Mouse (Mus musculus): ENCODE measurements around the gene Klhl22. TPM values are rescaled to one million over a fixed set of nuclear protein-coding genes. Genes with fewer than 3 reads are reported as not detected.

Klhl22 gene
- polyA plus RNA-seq (2014; fragmentation: Illumina TruSeq; extraction: RNeasy Lipid Tissue Mini Kit (QIAGEN cat#74804); ENCODE audit: low replicate concordance) = 5.3 TPM

GRCm38 (mm10) chr16:17759344-17759773 is at the start of gene Klhl22:
Gene Klhl22 (plus strand): TSS chr16:17759618.

GRCm38 (mm10) chr16:17732841-17733340 is 26.5 kb upstream of the Klhl22 start, which contains the start of gene Med15:
Gene Med15 (minus strand): TSS chr16:17732891.

DNA sequence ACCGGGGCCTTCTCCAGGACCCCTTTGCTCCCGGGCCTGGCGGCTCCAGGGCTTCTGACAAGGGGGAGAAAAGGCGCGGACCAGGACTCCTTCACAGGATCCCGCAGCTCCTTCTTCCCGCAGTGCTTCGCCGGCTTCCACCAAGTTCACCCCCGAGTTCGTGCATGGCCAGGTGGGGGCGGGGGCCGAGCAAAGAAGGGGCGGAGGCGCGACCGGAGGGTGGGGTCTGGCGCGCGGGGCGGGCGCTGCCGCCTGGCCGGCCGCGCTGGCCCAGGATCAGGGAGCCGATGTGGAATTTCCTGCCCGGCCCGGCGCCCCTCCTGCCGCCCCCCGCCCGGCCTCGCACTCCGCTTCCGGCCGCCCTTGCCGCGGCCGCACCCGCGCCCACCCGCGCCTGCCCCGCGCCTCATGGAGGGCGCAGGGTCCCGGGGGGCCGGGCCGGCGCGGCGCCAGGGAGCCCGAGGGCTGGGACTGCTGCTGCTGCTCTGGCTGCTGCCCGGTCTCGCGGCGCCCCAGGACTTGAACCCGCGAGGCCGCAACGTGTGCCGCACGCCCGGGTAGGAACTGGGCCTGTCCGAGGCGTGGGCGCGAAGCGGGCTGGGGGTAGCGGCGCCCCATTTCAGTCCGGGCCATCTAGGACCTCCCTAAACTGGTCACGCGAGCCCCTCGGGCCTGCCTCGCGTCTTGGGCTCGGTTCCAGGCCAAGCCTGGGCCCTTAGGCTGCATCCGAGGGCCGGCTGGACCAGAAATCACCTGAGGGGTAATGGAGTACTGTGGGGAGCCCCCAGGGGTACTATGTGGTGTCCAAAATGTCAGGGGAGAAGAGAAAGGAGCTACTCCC is 37.8 kb downstream of the Klhl22 start, which contains the start of gene Scarf2:
Scarf2 (plus strand) TSS at position 312 of the 841 bp plus-strand sequence.

DNA sequence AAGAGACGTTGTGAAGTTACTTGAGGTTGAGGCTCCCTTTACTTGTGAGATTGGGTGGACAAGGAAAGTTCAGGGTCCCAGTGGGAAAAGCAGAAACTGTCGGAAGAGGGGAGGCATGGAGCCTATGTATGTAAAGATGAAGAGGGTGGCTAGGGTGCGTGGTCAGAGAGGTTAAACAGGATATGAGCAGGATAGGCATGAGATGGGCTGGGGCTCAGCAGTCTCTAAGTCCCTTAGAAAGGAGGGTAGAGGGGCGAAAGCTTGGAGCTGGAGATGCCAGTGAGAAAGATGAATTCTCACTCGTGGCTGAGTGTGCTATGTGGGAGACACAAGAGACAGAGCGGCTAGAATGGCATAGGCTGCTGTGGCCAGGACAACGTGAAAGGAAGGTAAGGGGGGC is 73.4 kb downstream of the Klhl22 start, which contains the start of gene B830017H08Rik:
B830017H08Rik (plus strand) TSS at position 301 of the 400 bp plus-strand sequence.

GRCm38 (mm10) chr16:17838051-17838450 is 78.6 kb downstream of the Klhl22 start, which contains the start of gene Car15:
Gene Car15 (minus strand): TSS chr16:17838364.

Other genes with a start within 250 kb of the Klhl22 start
- gene Thap7, start 228.5 kb upstream of the Klhl22 start, polyA plus RNA-seq (2014; fragmentation: Illumina TruSeq; extraction: RNeasy Lipid Tissue Mini Kit (QIAGEN cat#74804); ENCODE audit: low replicate concordance) = not detected
- 0.45 TPM for gene Lrrc74b, start 198.4 kb upstream of the Klhl22 start, polyA plus RNA-seq (2014; fragmentation: Illumina TruSeq; extraction: RNeasy Lipid Tissue Mini Kit (QIAGEN cat#74804); ENCODE audit: low replicate concordance)
- gene P2rx6, start 197.7 kb upstream of the Klhl22 start, polyA plus RNA-seq (2014; fragmentation: Illumina TruSeq; extraction: RNeasy Lipid Tissue Mini Kit (QIAGEN cat#74804); ENCODE audit: low replicate concordance) = 0.22 TPM
- gene Slc7a4, start 176.4 kb upstream of the Klhl22 start, polyA plus RNA-seq (2014; fragmentation: Illumina TruSeq; extraction: RNeasy Lipid Tissue Mini Kit (QIAGEN cat#74804); ENCODE audit: low replicate concordance) = 0.15 TPM
- gene Smpd4, start 140.3 kb upstream of the Klhl22 start, polyA plus RNA-seq (2014; fragmentation: Illumina TruSeq; extraction: RNeasy Lipid Tissue Mini Kit (QIAGEN cat#74804); ENCODE audit: low replicate concordance) = 6.4 TPM
- not detected for gene Ccdc74a, start 113.1 kb upstream of the Klhl22 start, polyA plus RNA-seq (2014; fragmentation: Illumina TruSeq; extraction: RNeasy Lipid Tissue Mini Kit (QIAGEN cat#74804); ENCODE audit: low replicate concordance)
- gene Med15, start 26.7 kb upstream of the Klhl22 start, polyA plus RNA-seq (2014; fragmentation: Illumina TruSeq; extraction: RNeasy Lipid Tissue Mini Kit (QIAGEN cat#74804); ENCODE audit: low replicate concordance) = 6.8 TPM
- gene Scarf2, start 37.7 kb downstream of the Klhl22 start, polyA plus RNA-seq (2014; fragmentation: Illumina TruSeq; extraction: RNeasy Lipid Tissue Mini Kit (QIAGEN cat#74804); ENCODE audit: low replicate concordance) = not detected
- gene B830017H08Rik, start 73.5 kb downstream of the Klhl22 start, polyA plus RNA-seq (2014; fragmentation: Illumina TruSeq; extraction: RNeasy Lipid Tissue Mini Kit (QIAGEN cat#74804); ENCODE audit: low replicate concordance) = not detected
- not detected for gene Car15, start 78.7 kb downstream of the Klhl22 start, polyA plus RNA-seq (2014; fragmentation: Illumina TruSeq; extraction: RNeasy Lipid Tissue Mini Kit (QIAGEN cat#74804); ENCODE audit: low replicate concordance)
- gene Gm20518, start 132.1 kb downstream of the Klhl22 start, polyA plus RNA-seq (2014; fragmentation: Illumina TruSeq; extraction: RNeasy Lipid Tissue Mini Kit (QIAGEN cat#74804); ENCODE audit: low replicate concordance) = not detected
- gene Tssk1, start 134.6 kb downstream of the Klhl22 start, polyA plus RNA-seq (2014; fragmentation: Illumina TruSeq; extraction: RNeasy Lipid Tissue Mini Kit (QIAGEN cat#74804); ENCODE audit: low replicate concordance) = not detected
- gene Dgcr2, start 138.9 kb downstream of the Klhl22 start, polyA plus RNA-seq (2014; fragmentation: Illumina TruSeq; extraction: RNeasy Lipid Tissue Mini Kit (QIAGEN cat#74804); ENCODE audit: low replicate concordance) = 6.0 TPM
- not detected for gene Tssk2, start 139.0 kb downstream of the Klhl22 start, polyA plus RNA-seq (2014; fragmentation: Illumina TruSeq; extraction: RNeasy Lipid Tissue Mini Kit (QIAGEN cat#74804); ENCODE audit: low replicate concordance)
- 2.0 TPM for gene Ess2, start 151.7 kb downstream of the Klhl22 start, polyA plus RNA-seq (2014; fragmentation: Illumina TruSeq; extraction: RNeasy Lipid Tissue Mini Kit (QIAGEN cat#74804); ENCODE audit: low replicate concordance)
- not detected for gene Gsc2, start 155.4 kb downstream of the Klhl22 start, polyA plus RNA-seq (2014; fragmentation: Illumina TruSeq; extraction: RNeasy Lipid Tissue Mini Kit (QIAGEN cat#74804); ENCODE audit: low replicate concordance)
- 11.0 TPM for gene Slc25a1, start 168.6 kb downstream of the Klhl22 start, polyA plus RNA-seq (2014; fragmentation: Illumina TruSeq; extraction: RNeasy Lipid Tissue Mini Kit (QIAGEN cat#74804); ENCODE audit: low replicate concordance)
- gene Vpreb2, start 220.8 kb downstream of the Klhl22 start, polyA plus RNA-seq (2014; fragmentation: Illumina TruSeq; extraction: RNeasy Lipid Tissue Mini Kit (QIAGEN cat#74804); ENCODE audit: low replicate concordance) = not detected

All from small intestine, adult 10 weeks (tissue).